Mouse (Mus musculus) embryonic fibroblast, embryonic 13.5 days (primary cell): ENCODE measurements around the gene Pgk1. TPM values are rescaled to one million over a fixed set of nuclear protein-coding genes. Genes with fewer than 3 reads are reported as not detected.
A peak's percentile ranks its signal among the peaks of the same experiment; 100 is the strongest.
"Not testable (repeated sequence)": the region's sequence is repeated elsewhere in the genome, so short reads cannot be mapped to it uniquely, and the experiment has no call there.

ENCODE experiments used
- H3K27ac ChIP-seq: 2 replicates; pipeline ENCODE4 v1.5.1; 2012; ENCODE audit warnings: low read length, control low read depth, inconsistent platforms; ENCODE audit not compliant: insufficient read depth
- H3K4me1 ChIP-seq: 2 replicates; pipeline ENCODE4 v1.6.1; 2011; ENCODE audit warnings: low read length; ENCODE audit not compliant: control insufficient read depth, insufficient read depth
- H3K4me3 ChIP-seq: 2 replicates; pipeline ENCODE4 v1.5.1; 2011; ENCODE audit warnings: mild to moderate bottlenecking, control low read depth, low read length; ENCODE audit not compliant: insufficient read depth
- CTCF ChIP-seq: IDR thresholded peaks from 2 replicates; pipeline ENCODE4 v1.5.1; 2011; ENCODE audit warnings: mild to moderate bottlenecking, control low read depth, low read length, moderate library complexity, borderline replicate concordance; ENCODE audit not compliant: insufficient read depth
- POLR2A ChIP-seq: IDR thresholded peaks from 2 replicates; pipeline ENCODE4 v1.6.1; 2011; ENCODE audit warnings: low read depth, mild to moderate bottlenecking, control low read depth, low read length, moderate library complexity
- polyA plus RNA-seq: library from polyadenylated mRNA; stranded (reverse); fragments of >200 nt; gene quantifications from 2 replicates; pipeline ENCODE4 v1.2.4, GENCODE M21; 2011; ENCODE audit warnings: low read depth; ENCODE audit not compliant: missing spikeins, insufficient read length

Gene Pgk1
- polyA plus RNA-seq, 1 experiment = 464 TPM

DNA sequence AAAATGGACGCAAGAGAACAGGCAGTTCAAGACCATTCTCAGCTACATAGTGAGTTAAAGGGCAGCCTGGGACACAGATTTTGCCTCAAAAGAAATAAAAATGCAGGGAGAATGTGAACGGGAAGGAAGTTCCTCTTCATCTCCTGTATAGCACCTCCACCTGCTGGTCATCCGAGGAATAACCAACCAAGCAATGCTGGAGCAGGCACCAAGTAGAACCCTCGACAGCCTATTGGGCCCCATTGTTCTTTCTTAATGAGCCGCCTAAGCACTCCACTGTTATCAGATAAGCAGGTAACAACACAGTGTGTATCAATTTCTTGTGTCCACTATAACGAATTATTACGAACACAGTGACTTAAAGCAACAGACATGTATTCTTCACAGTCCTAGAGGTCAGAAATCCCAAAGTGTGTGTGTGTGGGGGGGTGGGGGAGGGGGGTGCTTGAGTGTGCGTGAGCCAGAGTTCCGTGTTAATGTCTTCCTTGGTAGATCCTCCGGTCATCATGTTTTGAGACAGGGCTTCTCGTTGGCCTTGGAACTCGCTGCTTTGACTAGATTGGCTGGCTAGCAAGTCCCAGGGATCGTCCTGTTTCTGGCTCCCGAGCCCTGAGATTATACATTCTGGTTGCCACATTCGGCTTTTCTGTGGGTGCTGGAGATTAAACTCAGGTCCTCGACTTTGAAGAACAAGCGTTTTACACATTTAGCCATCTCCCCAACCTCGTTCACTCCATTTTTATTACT lies 15.6 kb upstream of the Pgk1 start:
- Histone ChIP-seq H3K4me1 (no peaks in the 10 kb centered on the region), H3K27ac (no peak overlapping the region), H3K4me3 (0 out of 2 replicates have a peak overlapping the region, but pooled peaks have one; percentile 2)
- no peak for TF ChIP-seq POLR2A
- no peak for TF ChIP-seq CTCF

DNA sequence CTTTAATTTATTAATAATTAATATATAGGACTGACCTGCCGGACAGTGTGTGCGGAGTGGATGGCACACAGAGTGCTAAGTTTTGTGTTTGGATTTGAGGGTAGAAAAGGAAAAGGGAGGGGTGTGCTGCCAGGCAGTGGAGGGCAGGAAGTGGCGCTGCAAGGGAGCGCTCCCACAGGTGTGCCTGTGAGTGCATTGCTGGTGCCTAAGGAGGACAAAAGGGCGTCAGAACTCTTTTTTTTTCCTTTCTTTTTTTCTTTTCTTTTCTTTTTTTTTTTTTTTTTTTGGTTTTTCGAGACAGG lies 15.1 kb upstream of the Pgk1 start:
- Histone ChIP-seq H3K27ac (no peak overlapping the region), H3K4me3 (no peak overlapping the region), H3K4me1 (no peaks in the 10 kb centered on the region)
- TF ChIP-seq POLR2A (no peak), CTCF (no peak)

DNA sequence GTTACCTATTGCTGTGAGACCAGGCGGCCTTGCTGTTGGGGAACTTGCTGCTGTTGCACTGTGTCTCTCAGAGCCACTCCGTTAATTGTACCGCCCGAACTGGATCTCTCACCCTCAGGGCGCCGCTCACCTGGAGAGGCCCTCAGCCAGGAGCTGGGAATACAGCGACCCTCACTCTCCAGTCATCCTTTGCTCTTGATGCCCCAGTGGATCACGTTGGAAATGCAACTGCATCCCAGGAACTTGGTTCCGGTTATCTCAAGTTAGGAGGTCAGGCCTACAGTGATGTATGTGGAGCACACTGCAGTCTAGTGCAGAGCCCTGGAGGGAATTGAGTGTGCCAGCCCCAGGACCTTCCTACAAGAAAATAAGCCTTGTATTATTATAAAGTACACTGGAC lies 10.6 kb upstream of the Pgk1 start:
- Histone ChIP-seq H3K4me3 (no peak overlapping the region), H3K27ac (no peak overlapping the region), H3K4me1 (no peaks in the 10 kb centered on the region)
- TF ChIP-seq CTCF (no peak), POLR2A (no peak)

DNA sequence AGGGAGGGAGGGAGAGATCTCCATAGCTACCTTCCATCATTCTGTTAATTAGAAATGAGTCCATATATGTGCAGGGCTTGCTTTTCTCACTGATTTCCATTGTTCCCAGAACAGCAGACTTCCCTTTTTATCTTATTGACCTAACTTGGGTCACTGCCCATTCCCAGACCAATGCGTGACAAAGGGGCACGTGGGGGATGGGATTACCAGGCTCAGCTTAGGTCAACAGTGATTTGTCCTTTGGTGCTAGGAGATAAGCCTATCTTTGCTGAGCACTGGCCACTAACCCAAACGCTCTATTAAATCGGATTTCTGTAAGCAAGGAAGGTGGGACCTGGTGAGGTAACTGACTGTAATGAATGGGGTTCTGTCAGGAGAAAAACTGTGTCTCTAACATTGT lies 2.6 kb upstream of the Pgk1 start:
- H3K27ac ChIP-seq = no peak overlapping the region
- TF ChIP-seq CTCF (no peak), POLR2A (no peak)
- H3K4me3 ChIP-seq = no peak overlapping the region
- H3K4me1 ChIP-seq = peaks cover 2% of the 10 kb centered on the region; the same call in 1 of the 2 replicates

DNA sequence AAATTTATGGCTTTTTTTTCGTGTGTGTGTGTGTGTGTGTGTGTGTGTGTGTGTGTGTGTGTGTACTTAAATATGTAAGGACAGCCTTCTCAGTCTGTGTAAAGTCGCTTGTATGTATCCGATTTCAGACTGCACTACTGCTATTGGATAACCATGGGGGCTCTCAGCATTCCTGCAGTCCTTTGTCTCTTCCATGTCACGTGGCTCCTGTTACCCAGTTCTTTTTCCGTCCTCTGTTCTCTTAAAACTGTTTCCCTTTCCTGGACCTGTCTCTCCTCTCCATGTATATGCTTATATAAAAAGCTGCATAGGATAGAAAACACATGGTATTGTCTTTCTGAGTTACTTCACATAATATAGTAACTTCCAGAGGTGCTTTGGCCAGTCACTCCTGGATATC lies 1.2 kb upstream of the Pgk1 start:
- TF ChIP-seq CTCF (no peak), POLR2A (no peak)
- Histone ChIP-seq H3K27ac (peak overlapping the region; percentile 99), H3K4me1 (peaks cover 2% of the 10 kb centered on the region; the same call in 1 of the 2 replicates)

DNA sequence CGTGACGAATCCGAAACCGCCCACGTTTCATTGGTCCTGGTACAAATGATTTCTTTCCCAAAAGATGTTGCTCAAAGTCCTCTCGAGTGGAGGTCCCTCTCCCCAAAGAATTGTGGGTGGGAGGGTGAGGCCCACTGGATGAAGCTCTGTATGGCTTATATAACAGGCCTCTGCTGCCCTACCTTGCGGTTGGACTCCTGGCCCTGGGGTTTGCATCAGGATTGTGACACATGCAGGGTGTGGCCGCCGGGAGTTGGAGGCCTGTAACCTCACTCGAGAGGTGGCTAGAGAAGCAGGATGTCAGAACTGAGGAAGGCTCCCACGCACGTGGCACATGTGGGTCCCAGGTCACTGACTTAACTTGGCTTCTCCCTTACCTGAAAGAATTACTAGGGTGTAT lies 837 bp downstream of the Pgk1 start:
- H3K4me3 ChIP-seq = peak overlapping the region; percentile 94
- TF ChIP-seq POLR2A = no peak; the same call in 1 of the 2 replicates
- no peak for TF ChIP-seq CTCF
- peak overlapping the region; percentile 87 for H3K27ac ChIP-seq
- H3K4me1 ChIP-seq = peaks cover 4% of the 10 kb centered on the region

More for the DNA sequence above, 1.2 kb upstream of the Pgk1 start:
- H3K4me3 ChIP-seq = peak overlapping the region; percentile 30

DNA sequence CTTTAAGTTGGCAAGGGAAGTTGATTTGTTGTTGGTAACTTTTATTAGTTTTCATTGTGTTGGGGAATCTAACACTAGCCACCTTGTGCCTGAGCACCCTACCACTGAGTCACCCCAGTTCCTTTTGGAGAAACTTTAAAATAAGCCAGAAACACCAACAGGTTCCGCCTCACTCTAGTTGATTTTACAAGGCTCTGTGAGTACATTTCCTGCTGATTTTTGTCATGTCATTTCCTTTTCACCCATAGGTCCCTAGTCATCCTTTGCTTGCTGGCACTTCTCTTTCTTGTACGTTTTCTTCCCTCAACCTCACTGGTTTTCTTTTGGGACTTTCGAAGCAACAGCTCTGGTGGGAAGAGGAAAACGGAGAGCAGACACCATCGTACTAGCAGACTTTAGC lies 2.5 kb downstream of the Pgk1 start:
- TF ChIP-seq CTCF (no peak), POLR2A (no peak)
- Histone ChIP-seq H3K4me1 (peaks cover 4% of the 10 kb centered on the region), H3K27ac (no peak overlapping the region), H3K4me3 (peak overlapping the region; percentile 94)

DNA sequence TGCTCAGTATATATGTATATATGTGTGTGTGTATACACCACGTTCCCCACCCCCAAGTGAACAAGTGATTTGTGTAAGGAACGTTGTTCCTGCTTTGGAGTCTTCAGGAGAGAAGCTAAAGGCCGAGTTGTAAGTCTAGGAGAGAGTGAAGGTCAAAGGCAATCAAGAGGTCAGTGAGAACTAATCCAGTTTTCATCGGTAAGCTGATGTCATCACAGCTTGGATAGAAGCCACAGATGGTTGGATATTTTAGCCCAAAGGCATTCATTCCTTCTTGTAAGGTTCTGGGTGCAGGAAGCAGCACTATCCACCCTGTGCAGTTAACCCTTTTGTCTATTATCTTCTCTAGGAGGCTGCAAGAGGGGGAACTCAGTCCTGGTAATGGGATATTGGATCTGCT lies 3.2 kb downstream of the Pgk1 start:
- Histone ChIP-seq H3K4me1 (peaks cover 4% of the 10 kb centered on the region), H3K4me3 (peak overlapping the region; percentile 94), H3K27ac (no peak overlapping the region)
- TF ChIP-seq CTCF (no peak), POLR2A (no peak)

DNA sequence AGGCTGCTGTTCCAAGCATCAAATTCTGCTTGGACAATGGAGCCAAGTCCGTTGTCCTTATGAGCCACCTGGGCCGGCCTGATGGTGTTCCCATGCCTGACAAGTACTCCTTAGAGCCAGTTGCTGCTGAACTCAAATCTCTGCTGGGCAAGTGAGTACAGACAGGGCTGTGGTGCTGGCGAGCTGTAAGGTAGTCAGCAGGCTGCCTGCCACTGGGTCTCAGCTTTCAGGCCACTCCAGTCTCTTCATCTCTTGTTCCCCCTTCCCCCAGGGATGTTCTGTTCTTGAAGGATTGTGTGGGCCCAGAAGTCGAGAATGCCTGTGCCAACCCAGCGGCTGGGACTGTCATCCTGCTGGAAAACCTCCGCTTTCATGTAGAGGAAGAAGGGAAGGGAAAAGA lies 7.5 kb downstream of the Pgk1 start:
- not testable (repeated sequence) for H3K27ac ChIP-seq

DNA sequence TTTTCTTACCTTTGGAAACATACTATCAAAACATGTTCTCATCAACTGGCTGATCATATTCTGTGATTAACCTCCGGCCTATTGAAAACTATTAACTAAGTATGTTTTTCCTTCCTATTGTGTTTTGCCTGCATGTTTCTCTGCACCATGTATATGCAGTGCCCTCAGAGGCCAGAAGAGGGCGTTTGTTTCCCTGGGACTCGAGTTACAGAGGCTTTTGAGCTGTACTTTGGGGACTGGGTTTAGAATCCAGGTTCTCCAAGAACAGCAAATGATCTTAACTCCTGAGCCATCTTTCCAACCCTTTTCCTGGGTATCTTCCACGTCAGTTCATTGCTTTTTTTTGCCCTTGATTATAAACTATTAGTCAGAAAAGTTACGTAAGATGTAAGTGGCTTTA lies 10.4 kb downstream of the Pgk1 start:
- no peak overlapping the region for H3K4me3 ChIP-seq
- H3K27ac ChIP-seq = no peak overlapping the region
- TF ChIP-seq POLR2A (no peak), CTCF (no peak)
- H3K4me1 ChIP-seq = no peaks in the 10 kb centered on the region; the same call in 1 of the 2 replicates

More for the DNA sequence above, 7.5 kb downstream of the Pgk1 start:
- not testable (repeated sequence) for H3K4me1 ChIP-seq, H3K4me3 ChIP-seq

DNA sequence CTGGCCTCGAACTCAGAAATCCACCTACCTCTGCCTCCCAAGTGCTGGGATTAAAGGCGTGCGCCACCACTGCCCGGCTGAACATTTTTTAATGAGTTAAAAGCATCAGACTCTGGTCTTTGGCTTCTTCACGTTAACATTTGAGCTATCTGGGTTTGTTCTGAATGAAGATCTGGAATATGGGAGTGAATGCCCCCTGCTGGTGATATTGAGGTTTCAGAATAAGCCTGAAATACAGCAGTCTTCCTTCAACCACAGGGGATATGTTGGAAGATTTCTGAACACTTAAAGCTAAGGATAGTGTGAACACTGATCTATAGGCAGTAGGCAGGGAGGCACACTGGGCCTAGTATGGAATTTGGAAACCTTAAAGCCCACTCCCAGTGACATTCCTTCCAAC lies 12.0 kb downstream of the Pgk1 start:
- no peak overlapping the region for H3K27ac ChIP-seq
- H3K4me3 ChIP-seq = no peak overlapping the region
- TF ChIP-seq CTCF (no peak), POLR2A (no peak)
- H3K4me1 ChIP-seq = no peaks in the 10 kb centered on the region; the same call in 1 of the 2 replicates
